Mouse (Mus musculus) megakaryocyte, embryonic 14.5 days (primary cell): ENCODE data around the gene Opcml.

Experiments
- FLI1 ChIP-seq: IDR thresholded peaks from 2 replicates; pipeline ENCODE4 v1.6.1; 2012; ENCODE audit warnings: low read length, inconsistent platforms, mixed read lengths
- GATA1 ChIP-seq: IDR thresholded peaks from 3 replicates; pipeline ENCODE4 v1.6.1; 2012; ENCODE audit warnings: mixed read lengths, low read length, inconsistent platforms, borderline replicate concordance

GRCm38 (mm10) chr9:28096204-28096603 lies 305.6 kb downstream of the Opcml start:
- no peak for TF ChIP-seq FLI1
- TF ChIP-seq GATA1: no peak
